ENCODE assay signal across 8 mouse cellular contexts in genomic region chr9:20943911-20944310, GRCm38 (mm10). TPM values are rescaled to one million over a fixed set of nuclear protein-coding genes. Genes with fewer than 3 reads are reported as not detected.
DNase-seq lines count a peak whose midpoint lies in the region; ATAC-seq and TF ChIP-seq lines count a peak whose summit lies in the region.

No protein-coding gene starts in this region.

- H3K9ac ChIP-seq in heart, embryonic 11.5 days (ENCODE audit: low read depth, low read length), result peak overlapping the region; percentile 19; the same call in 1 of the 2 replicates
- H3K9ac ChIP-seq in heart, embryonic 12.5 days, result no peak overlapping the region
- H3K9ac ChIP-seq in limb, embryonic 12.5 days (replicated peaks), result 0 out of 2 replicates have a peak overlapping the region, but pooled peaks have one; percentile 2

- H3K9me3 ChIP-seq in heart, embryonic 11.5 days (replicated peaks; ENCODE audit: control insufficient read depth, low read length), result no peaks in the 10 kb centered on the region
- H3K9me3 ChIP-seq in heart, embryonic 12.5 days (replicated peaks), result no peaks in the 10 kb centered on the region
- H3K9me3 ChIP-seq in E14TG2a.4 (ENCODE audit: low read length), result no peaks in the 10 kb centered on the region
- no peaks in the 10 kb centered on the region for H3K9me3 ChIP-seq in limb, embryonic 12.5 days

- no peak overlapping the region for H3K27ac ChIP-seq in heart, embryonic 11.5 days (ENCODE audit: low read depth, low read length)
- H3K27ac ChIP-seq in heart, embryonic 12.5 days (ENCODE audit: poor library complexity, severe bottlenecking), result no peak overlapping the region
- no peak overlapping the region for H3K27ac ChIP-seq in limb, embryonic 12.5 days

- TF ChIP-seq CTCF in E14TG2a.4 (conservative IDR thresholded peaks at IDR 0.05; ENCODE audit: low read length), result peak; percentile 9; the same call in 1 of the 2 replicates

- intact Hi-C loops in left cerebral cortex, postnatal 4 days (cut with DNase I), result no loop called here

- no peak for ATAC-seq in heart, embryonic 11.5 days (replicated peaks; ENCODE audit: insufficient number of reproducible peaks, low FRiP score, low TSS enrichment)
- ATAC-seq in heart, embryonic 12.5 days (ENCODE audit: insufficient number of reproducible peaks, low FRiP score), result no peak
- peak; percentile 63; the same call in 1 of the 2 replicates for ATAC-seq in limb, embryonic 12.5 days (ENCODE audit: insufficient number of reproducible peaks, insufficient read depth, low FRiP score, low TSS enrichment, low read depth)
- ATAC-seq in frontal cortex, adult (ENCODE audit: low TSS enrichment), result no peak

- no peak overlapping the region for H3K4me2 ChIP-seq in heart, embryonic 11.5 days
- no peak overlapping the region for H3K4me2 ChIP-seq in heart, embryonic 12.5 days
- no peak overlapping the region for H3K4me2 ChIP-seq in limb, embryonic 12.5 days

- H3K36me3 ChIP-seq in heart, embryonic 11.5 days (ENCODE audit: control insufficient read depth, insufficient read depth, low read length), result peaks cover 24% of the 10 kb centered on the region
- peaks cover 40% of the 10 kb centered on the region for H3K36me3 ChIP-seq in heart, embryonic 12.5 days
- peaks cover 83% of the 10 kb centered on the region for H3K36me3 ChIP-seq in E14TG2a.4 (ENCODE audit: insufficient read depth, low read length)
- H3K36me3 ChIP-seq in limb, embryonic 12.5 days, result peaks cover 75% of the 10 kb centered on the region

- H3K4me3 ChIP-seq in heart, embryonic 11.5 days (ENCODE audit: low read depth, low read length), result no peak overlapping the region
- H3K4me3 ChIP-seq in heart, embryonic 12.5 days, result no peak overlapping the region
- H3K4me3 ChIP-seq in E14TG2a.4 (replicated peaks; ENCODE audit: low read length), result peak overlapping the region; percentile 30
- H3K4me3 ChIP-seq in limb, embryonic 12.5 days (replicated peaks), result no peak overlapping the region

- WGBS in heart, embryonic 11.5 days (ENCODE audit: insufficient replicate concordance), result 38% methylated on average over 2 of the region's 2 CpGs
- WGBS in heart, embryonic 12.5 days, result 42% methylated on average over 2 of the region's 2 CpGs
- 3% methylated on average over 2 of the region's 2 CpGs for WGBS in limb, embryonic 12.5 days

- no peaks in the 10 kb centered on the region for H3K27me3 ChIP-seq in heart, embryonic 11.5 days (ENCODE audit: control insufficient read depth, insufficient read depth, low read length)
- no peaks in the 10 kb centered on the region for H3K27me3 ChIP-seq in heart, embryonic 12.5 days (replicated peaks)
- H3K27me3 ChIP-seq in E14TG2a.4 (ENCODE audit: insufficient read depth, low read length), result no peaks in the 10 kb centered on the region
- no peaks in the 10 kb centered on the region for H3K27me3 ChIP-seq in limb, embryonic 12.5 days

- DNase-seq in embryo, embryonic 9.5 days (ENCODE audit: extremely low spot score), result peak; percentile 42
- no peak for DNase-seq in spleen, postnatal 36 days (ENCODE audit: low spot score in 2 of 2)
- no peak for DNase-seq in left cerebral cortex, postnatal 4 days

- H3K4me1 ChIP-seq in heart, embryonic 11.5 days (ENCODE audit: control insufficient read depth, insufficient read depth, low read length), result peaks cover 3% of the 10 kb centered on the region; the same call in 1 of the 2 replicates
- peaks cover 25% of the 10 kb centered on the region for H3K4me1 ChIP-seq in heart, embryonic 12.5 days (replicated peaks)
- H3K4me1 ChIP-seq in E14TG2a.4 (replicated peaks; ENCODE audit: low read depth, low read length), result peaks cover 77% of the 10 kb centered on the region
- peaks cover 21% of the 10 kb centered on the region for H3K4me1 ChIP-seq in limb, embryonic 12.5 days (replicated peaks)

RNA-seq across cellular contexts. Expression of gene Dnmt1, which starts 15.8 kb away (rescaled TPM):
- polyA plus RNA-seq in heart, embryonic 11.5 days (2014; fragmentation: Nextera tagmentation; extraction: Ambion mirVana), result 50.5 and 59.3 TPM in 2 replicates
- 86.6 and 86.8 TPM in 2 replicates for polyA plus RNA-seq in heart, embryonic 12.5 days (2016; fragmentation: Nextera tagmentation; extraction: Ambion mirVana)
- polyA plus RNA-seq in limb, embryonic 12.5 days (2016; fragmentation: Nextera tagmentation; extraction: Ambion mirVana), result 135 and 144 TPM in 2 replicates
- 10 to 100 TPM; 86.1 to 88.5 TPM for total RNA-seq in left cerebral cortex, postnatal 4 days (2021)

RNA-seq across cellular contexts. Expression of gene S1pr2, which starts 32.7 kb away (rescaled TPM):
- 24.6 and 26.5 TPM in 2 replicates for polyA plus RNA-seq in heart, embryonic 11.5 days (2014; fragmentation: Nextera tagmentation; extraction: Ambion mirVana)
- 22.5 and 25.9 TPM in 2 replicates for polyA plus RNA-seq in heart, embryonic 12.5 days (2016; fragmentation: Nextera tagmentation; extraction: Ambion mirVana)
- 52.9 and 53.4 TPM in 2 replicates for polyA plus RNA-seq in limb, embryonic 12.5 days (2016; fragmentation: Nextera tagmentation; extraction: Ambion mirVana)
- total RNA-seq in left cerebral cortex, postnatal 4 days (2021), result 1 to 10 TPM; 4.5 to 5.5 TPM

RNA-seq across cellular contexts. Expression of gene Eif3g, which starts 45.5 kb away (rescaled TPM):
- 276 and 286 TPM in 2 replicates for polyA plus RNA-seq in heart, embryonic 11.5 days (2014; fragmentation: Nextera tagmentation; extraction: Ambion mirVana)
- 215 and 236 TPM in 2 replicates for polyA plus RNA-seq in heart, embryonic 12.5 days (2016; fragmentation: Nextera tagmentation; extraction: Ambion mirVana)
- 328 and 335 TPM in 2 replicates for polyA plus RNA-seq in limb, embryonic 12.5 days (2016; fragmentation: Nextera tagmentation; extraction: Ambion mirVana)
- 100 to 1,000 TPM; 144 to 147 TPM for total RNA-seq in left cerebral cortex, postnatal 4 days (2021)

RNA-seq across cellular contexts. Expression of gene Ppan, which starts 55.9 kb away (rescaled TPM):
- 43.6 and 46.2 TPM in 2 replicates for polyA plus RNA-seq in heart, embryonic 11.5 days (2014; fragmentation: Nextera tagmentation; extraction: Ambion mirVana)
- 43.5 and 44.3 TPM in 2 replicates for polyA plus RNA-seq in heart, embryonic 12.5 days (2016; fragmentation: Nextera tagmentation; extraction: Ambion mirVana)
- polyA plus RNA-seq in limb, embryonic 12.5 days (2016; fragmentation: Nextera tagmentation; extraction: Ambion mirVana), result 78.9 and 82.1 TPM in 2 replicates
- total RNA-seq in left cerebral cortex, postnatal 4 days (2021), result 10 to 100 TPM; 37.9 to 43.0 TPM

RNA-seq across cellular contexts. Expression of gene Mrpl4, which starts 58.6 kb away (rescaled TPM):
- 140 and 147 TPM in 2 replicates for polyA plus RNA-seq in heart, embryonic 11.5 days (2014; fragmentation: Nextera tagmentation; extraction: Ambion mirVana)
- polyA plus RNA-seq in heart, embryonic 12.5 days (2016; fragmentation: Nextera tagmentation; extraction: Ambion mirVana), result 123 and 126 TPM in 2 replicates
- 134 and 135 TPM in 2 replicates for polyA plus RNA-seq in limb, embryonic 12.5 days (2016; fragmentation: Nextera tagmentation; extraction: Ambion mirVana)
- total RNA-seq in left cerebral cortex, postnatal 4 days (2021), result 10 to 100 TPM; 45.2 to 49.3 TPM
